In the genomic region with DNA sequence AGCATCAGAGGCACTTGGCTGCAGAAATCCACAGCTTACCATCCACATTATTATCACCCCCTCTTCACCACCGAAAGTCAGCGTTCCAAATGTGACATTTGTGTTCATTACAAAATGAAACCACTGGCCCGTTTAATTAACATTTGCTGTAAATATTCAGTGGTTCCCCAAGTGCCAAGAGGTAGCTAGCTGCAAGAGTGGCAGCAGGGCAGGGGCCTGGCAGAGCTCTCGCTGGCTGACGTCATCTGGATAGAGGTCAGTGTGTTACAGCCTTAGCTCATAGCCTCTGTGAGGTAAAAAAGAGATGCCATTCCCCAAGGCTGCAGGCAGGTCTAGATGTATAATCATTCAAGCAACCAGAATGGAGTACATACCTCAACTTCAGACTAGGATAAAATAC, we compare ENCODE assay signal across 10 mouse cellular contexts.
DNase-seq lines count a peak whose midpoint lies in the region; ATAC-seq and TF ChIP-seq lines count a peak whose summit lies in the region.
"Had no signal": no experiment of that assay in that cellular context is flagged by ENCODE, and none has a peak within 500 bp of the region (broad histone marks: within the 10 kb centered on the region; RNA-seq: fewer than 3 reads in every experiment).

No protein-coding gene starts in this region.

- no peak for TF ChIP-seq EP300 in heart, postnatal 0 days (IDR thresholded peaks at IDR 0.05; ENCODE audit: low read depth)

- no peaks in the 10 kb centered on the region for H3K27me3 ChIP-seq in heart, postnatal 0 days (ENCODE audit: control insufficient read depth, insufficient read depth, low read length)
- no peaks in the 10 kb centered on the region for H3K27me3 ChIP-seq in midbrain, embryonic 10.5 days (ENCODE audit: low read depth, poor library complexity, severe bottlenecking)
- H3K27me3 ChIP-seq in midbrain, embryonic 11.5 days (ENCODE audit: control insufficient read depth, insufficient read depth, low read length): no peaks in the 10 kb centered on the region
- H3K27me3 ChIP-seq in forebrain, embryonic 16.5 days (replicated peaks; ENCODE audit: control insufficient read depth, insufficient read depth, low read length): no peaks in the 10 kb centered on the region
- no peaks in the 10 kb centered on the region for H3K27me3 ChIP-seq in midbrain, postnatal 0 days (ENCODE audit: insufficient read depth, low read length)
- H3K27me3 ChIP-seq: CH12.LX had no signal

- peak; percentile 48 for DNase-seq in heart, postnatal 0 days (ENCODE audit: low spot score)
- no peak for DNase-seq in heart, postnatal 36 days
- no peak for DNase-seq in midbrain, embryonic 10.5 days (ENCODE audit: low spot score)
- no peak for DNase-seq in midbrain, embryonic 11.5 days (ENCODE audit: low spot score, missing footprints)
- peak; percentile 71 for DNase-seq in midbrain, postnatal 0 days (ENCODE audit: low spot score)
- no peak for DNase-seq in ovary, postnatal 10 days (ENCODE audit: low spot score)
- DNase-seq in embryo, embryonic 11 days: no peak
- DNase-seq: spleen, adult 18-20 months had no signal

- ATAC-seq in heart, postnatal 0 days (ENCODE audit: insufficient read depth, low read depth): 0 out of 2 replicates have a peak, but pooled peaks have one; percentile 35
- no peak for ATAC-seq in midbrain, embryonic 11.5 days (ENCODE audit: low FRiP score)
- 0 out of 2 replicates have a peak, but pooled peaks have one; percentile 16 for ATAC-seq in forebrain, embryonic 16.5 days
- ATAC-seq in midbrain, postnatal 0 days (ENCODE audit: low FRiP score): no peak

- 0 out of 2 replicates have a peak overlapping the region, but pooled peaks have one; percentile 9 for H3K27ac ChIP-seq in heart, postnatal 0 days (ENCODE audit: low read depth)
- H3K27ac ChIP-seq in midbrain, embryonic 10.5 days (replicated peaks): peak overlapping the region; percentile 7; the same call in 1 of the 2 replicates
- no peak overlapping the region for H3K27ac ChIP-seq in midbrain, embryonic 11.5 days (ENCODE audit: low read depth, low read length)
- H3K27ac ChIP-seq in forebrain, embryonic 16.5 days (ENCODE audit: low read length): 0 out of 2 replicates have a peak overlapping the region, but pooled peaks have one; percentile 10
- no peak overlapping the region for H3K27ac ChIP-seq in midbrain, postnatal 0 days (ENCODE audit: low read depth, low read length)

- no peak overlapping the region for H3K4me3 ChIP-seq in heart, postnatal 0 days (ENCODE audit: low read depth, low read length)
- no peak overlapping the region for H3K4me3 ChIP-seq in midbrain, embryonic 10.5 days
- H3K4me3 ChIP-seq in midbrain, embryonic 11.5 days (ENCODE audit: low read depth, low read length): no peak overlapping the region
- no peak overlapping the region for H3K4me3 ChIP-seq in forebrain, embryonic 16.5 days (replicated peaks; ENCODE audit: low read length)
- H3K4me3 ChIP-seq in midbrain, postnatal 0 days (ENCODE audit: low read depth, low read length): no peak overlapping the region

- no peak for TF ChIP-seq CTCF in heart, postnatal 0 days (IDR thresholded peaks at IDR 0.05; ENCODE audit: low read depth)
- no peak for TF ChIP-seq CTCF in midbrain, postnatal 0 days (IDR thresholded peaks at IDR 0.05)

- H3K9me3 ChIP-seq in heart, postnatal 0 days (replicated peaks; ENCODE audit: control insufficient read depth, low read length): no peaks in the 10 kb centered on the region
- H3K9me3 ChIP-seq in midbrain, embryonic 10.5 days (replicated peaks): no peaks in the 10 kb centered on the region
- H3K9me3 ChIP-seq in midbrain, embryonic 11.5 days (ENCODE audit: control insufficient read depth, low read length): no peaks in the 10 kb centered on the region
- no peaks in the 10 kb centered on the region for H3K9me3 ChIP-seq in forebrain, embryonic 16.5 days (ENCODE audit: control insufficient read depth, low read length)
- H3K9me3 ChIP-seq in midbrain, postnatal 0 days (ENCODE audit: low read length): no peaks in the 10 kb centered on the region

- peaks cover 6% of the 10 kb centered on the region; the same call in 1 of the 2 replicates for H3K4me1 ChIP-seq in heart, postnatal 0 days (ENCODE audit: control insufficient read depth, insufficient read depth)
- H3K4me1 ChIP-seq in midbrain, embryonic 10.5 days: peaks cover 42% of the 10 kb centered on the region
- peaks cover 9% of the 10 kb centered on the region for H3K4me1 ChIP-seq in midbrain, embryonic 11.5 days (ENCODE audit: control insufficient read depth, insufficient read depth, low read length)
- H3K4me1 ChIP-seq in forebrain, embryonic 16.5 days (replicated peaks; ENCODE audit: control insufficient read depth, insufficient read depth, low read length): peaks cover 54% of the 10 kb centered on the region
- H3K4me1 ChIP-seq in midbrain, postnatal 0 days (ENCODE audit: insufficient read depth, low read length): peaks cover 10% of the 10 kb centered on the region; the same call in 1 of the 2 replicates

- H3K4me2 ChIP-seq in heart, postnatal 0 days (ENCODE audit: low read depth, low read length): no peak overlapping the region
- H3K4me2 ChIP-seq in midbrain, embryonic 11.5 days: no peak overlapping the region
- no peak overlapping the region for H3K4me2 ChIP-seq in forebrain, embryonic 16.5 days (ENCODE audit: low read length)
- H3K4me2 ChIP-seq in midbrain, postnatal 0 days (ENCODE audit: low read depth, low read length, poor library complexity, severe bottlenecking): no peak overlapping the region

- WGBS in heart, postnatal 0 days: 54% methylated on average over 5 of the region's 5 CpGs
- 80% methylated on average over 5 of the region's 5 CpGs for WGBS in midbrain, embryonic 10.5 days
- WGBS in midbrain, embryonic 11.5 days: 77% methylated on average over 5 of the region's 5 CpGs
- WGBS in forebrain, embryonic 16.5 days: 23% methylated on average over 5 of the region's 5 CpGs
- 48% methylated on average over 5 of the region's 5 CpGs for WGBS in midbrain, postnatal 0 days

- no peak overlapping the region for H3K9ac ChIP-seq in heart, postnatal 0 days (replicated peaks; ENCODE audit: low read depth, low read length)
- no peak overlapping the region for H3K9ac ChIP-seq in midbrain, embryonic 11.5 days (ENCODE audit: low read length)
- H3K9ac ChIP-seq in forebrain, embryonic 16.5 days (replicated peaks; ENCODE audit: low read depth, low read length): no peak overlapping the region
- no peak overlapping the region for H3K9ac ChIP-seq in midbrain, postnatal 0 days (replicated peaks; ENCODE audit: low read length, poor library complexity, severe bottlenecking)

- intact Hi-C loops in heart, postnatal 36 days (cut with DNase I): loop anchor here (1.0 to 10.0 kb wide), 4 partner anchors 54 to 946 kb away; no protein-coding TSS in a partner anchor

- 0 out of 2 replicates have a peak, but pooled peaks cover 2% of the 10 kb centered on the region for H3K36me3 ChIP-seq in heart, postnatal 0 days (replicated peaks; ENCODE audit: control insufficient read depth, insufficient read depth, low read length)
- H3K36me3 ChIP-seq in midbrain, embryonic 10.5 days: peaks cover 51% of the 10 kb centered on the region
- H3K36me3 ChIP-seq in midbrain, embryonic 11.5 days (ENCODE audit: control insufficient read depth, insufficient read depth, low read length): no peaks in the 10 kb centered on the region; the same call in 1 of the 2 replicates
- no peaks in the 10 kb centered on the region; the same call in 1 of the 2 replicates for H3K36me3 ChIP-seq in forebrain, embryonic 16.5 days (ENCODE audit: control insufficient read depth, insufficient read depth)
- H3K36me3 ChIP-seq in midbrain, postnatal 0 days (ENCODE audit: insufficient read depth, low read length): peaks cover 3% of the 10 kb centered on the region; the same call in 1 of the 2 replicates

Comparison
In these comparisons a context has a peak if more than half of its experiments do, and no peak if none do; other contexts are left out.
1. DNase-seq: peak in heart, postnatal 0 days (single experiment) and midbrain, postnatal 0 days (single experiment); none in heart, postnatal 36 days (0 of 2), midbrain, embryonic 10.5 days (single experiment), midbrain, embryonic 11.5 days (single experiment), ovary, postnatal 10 days (single experiment) and embryo, embryonic 11 days (single experiment).
2. H3K27ac ChIP-seq: peak in heart, postnatal 0 days (single experiment), midbrain, embryonic 10.5 days (single experiment) and forebrain, embryonic 16.5 days (single experiment); none in midbrain, embryonic 11.5 days (single experiment) and midbrain, postnatal 0 days (single experiment).
3. ATAC-seq: peak in heart, postnatal 0 days (single experiment) and forebrain, embryonic 16.5 days (single experiment); none in midbrain, embryonic 11.5 days (single experiment) and midbrain, postnatal 0 days (single experiment).